Mouse (Mus musculus): Measurements from ENCODE around the gene Tmtc3. TPM values are rescaled to one million over a fixed set of nuclear protein-coding genes. Genes with fewer than 3 reads are reported as not detected.
"Not testable (repeated sequence)": the region's sequence is repeated elsewhere in the genome, so short reads cannot be mapped to it uniquely, and the experiment has no call there.

Tmtc3 gene
- polyA plus RNA-seq, 1 experiment from 2014 or later: 26.7 TPM

DNA sequence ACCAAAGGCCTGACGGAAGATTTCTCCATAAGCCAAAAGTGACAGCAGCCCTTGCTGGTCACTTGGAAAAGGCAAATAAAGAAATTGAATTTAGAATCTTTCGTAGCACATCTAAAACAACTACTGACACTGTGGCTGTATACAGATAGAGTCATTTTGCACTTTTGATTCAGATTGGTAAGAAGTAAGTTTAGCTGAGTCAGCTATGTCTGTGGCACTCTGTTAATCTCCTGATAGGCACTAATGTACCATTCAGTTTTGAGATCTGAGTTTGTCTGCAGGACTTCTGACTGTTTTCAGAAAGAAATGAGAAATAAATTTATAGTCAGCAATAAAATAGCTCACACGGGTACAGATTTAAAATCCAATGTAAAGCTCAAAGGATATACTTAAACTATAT is 7.6 kb downstream of the Tmtc3 start:
- Histone ChIP-seq H3K27me3 (ENCODE audit: control insufficient read depth, insufficient read depth, low read length) (no peaks in the 10 kb centered on the region), H3K4me1 (ENCODE audit: control insufficient read depth, insufficient read depth, low read length) (no peaks in the 10 kb centered on the region), H3K27ac (replicated peaks; ENCODE audit: low read depth, low read length) (no peak overlapping the region), H3K4me3 (ENCODE audit: low read depth, low read length) (no peak overlapping the region), H3K4me2 (ENCODE audit: low read depth, severe bottlenecking) (no peak overlapping the region), H3K9ac (ENCODE audit: low read length) (no peak overlapping the region), H3K9me3 (ENCODE audit: control insufficient read depth, low read length) (no peaks in the 10 kb centered on the region), H3K36me3 (ENCODE audit: control insufficient read depth, insufficient read depth, low read length) (peaks cover 2% of the 10 kb centered on the region; the same call in 1 of the 2 replicates)
- ATAC-seq (ENCODE audit: insufficient number of reproducible peaks, low FRiP score, low TSS enrichment, low read depth) (no peak), DNase-seq (ENCODE audit: low spot score) (no peak)
- WGBS: 89% methylated on average over 3 of the region's 3 CpGs

DNA sequence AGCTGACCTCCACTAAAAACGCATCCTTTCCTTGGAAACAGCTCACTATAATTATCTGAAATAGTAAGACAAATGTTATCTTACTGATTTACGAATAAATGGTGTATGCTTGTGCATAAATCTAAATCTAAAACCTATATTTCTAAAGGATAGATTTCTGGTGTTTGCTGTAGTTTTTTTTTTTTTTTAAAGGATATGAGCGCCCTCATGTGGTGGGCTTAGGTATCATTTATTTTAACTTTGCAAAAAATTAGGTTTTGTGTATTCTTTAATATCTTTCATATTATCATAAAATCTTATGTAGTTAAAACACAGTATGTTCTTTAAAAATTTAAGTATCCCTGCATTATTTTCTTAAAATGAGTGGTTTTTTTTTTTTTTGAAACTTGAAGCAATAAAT is 12.1 kb downstream of the Tmtc3 start:
- Histone ChIP-seq H3K9me3 (ENCODE audit: control insufficient read depth, low read length) (no peaks in the 10 kb centered on the region), H3K4me1 (ENCODE audit: control insufficient read depth, insufficient read depth, low read length) (no peaks in the 10 kb centered on the region), H3K36me3 (ENCODE audit: control insufficient read depth, insufficient read depth, low read length) (peaks cover 4% of the 10 kb centered on the region; the same call in 1 of the 2 replicates), H3K9ac (ENCODE audit: low read length) (no peak overlapping the region), H3K4me2 (ENCODE audit: low read depth, severe bottlenecking) (no peak overlapping the region), H3K27me3 (ENCODE audit: control insufficient read depth, insufficient read depth, low read length) (no peaks in the 10 kb centered on the region), H3K27ac (replicated peaks; ENCODE audit: low read depth, low read length) (no peak overlapping the region), H3K4me3 (ENCODE audit: low read depth, low read length) (no peak overlapping the region)
- ATAC-seq (ENCODE audit: insufficient number of reproducible peaks, low FRiP score, low TSS enrichment, low read depth) (no peak), DNase-seq (ENCODE audit: low spot score) (no peak)
- WGBS: 61% methylated on average over 3 of the region's 3 CpGs

DNA sequence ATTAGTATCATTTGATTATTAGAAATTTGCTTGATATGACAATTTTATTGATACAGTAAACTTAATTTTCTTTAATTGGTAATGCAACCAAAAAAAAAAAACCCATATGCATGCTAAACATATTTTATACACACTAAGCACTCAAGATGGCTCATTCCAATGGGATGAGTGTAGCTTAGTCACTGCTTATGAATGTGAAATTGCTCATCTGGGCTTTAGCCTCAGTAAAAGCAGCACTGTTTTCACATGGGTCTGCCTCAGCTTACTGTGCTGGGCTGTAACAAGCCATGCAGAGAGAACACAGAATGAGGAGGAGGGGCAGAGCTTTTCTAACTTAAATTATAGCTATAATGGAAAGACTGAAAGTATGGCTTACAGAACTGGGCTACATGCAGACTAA is 26.6 kb downstream of the Tmtc3 start:
- no peak overlapping the region for H3K9ac ChIP-seq (ENCODE audit: low read length)
- H3K4me1 ChIP-seq (ENCODE audit: control insufficient read depth, insufficient read depth, low read length): no peaks in the 10 kb centered on the region
- H3K4me3 ChIP-seq (ENCODE audit: low read depth, low read length): no peak overlapping the region
- no peak for ATAC-seq (ENCODE audit: insufficient number of reproducible peaks, low FRiP score, low TSS enrichment, low read depth)
- no peak overlapping the region for H3K4me2 ChIP-seq (ENCODE audit: low read depth, severe bottlenecking)
- no peaks in the 10 kb centered on the region for H3K27me3 ChIP-seq (ENCODE audit: control insufficient read depth, insufficient read depth, low read length)
- H3K9me3 ChIP-seq (ENCODE audit: control insufficient read depth, low read length): no peaks in the 10 kb centered on the region
- no peak overlapping the region for H3K27ac ChIP-seq (replicated peaks; ENCODE audit: low read depth, low read length)
- H3K36me3 ChIP-seq (ENCODE audit: control insufficient read depth, insufficient read depth, low read length): no peaks in the 10 kb centered on the region
- no peak for DNase-seq (ENCODE audit: low spot score)

DNA sequence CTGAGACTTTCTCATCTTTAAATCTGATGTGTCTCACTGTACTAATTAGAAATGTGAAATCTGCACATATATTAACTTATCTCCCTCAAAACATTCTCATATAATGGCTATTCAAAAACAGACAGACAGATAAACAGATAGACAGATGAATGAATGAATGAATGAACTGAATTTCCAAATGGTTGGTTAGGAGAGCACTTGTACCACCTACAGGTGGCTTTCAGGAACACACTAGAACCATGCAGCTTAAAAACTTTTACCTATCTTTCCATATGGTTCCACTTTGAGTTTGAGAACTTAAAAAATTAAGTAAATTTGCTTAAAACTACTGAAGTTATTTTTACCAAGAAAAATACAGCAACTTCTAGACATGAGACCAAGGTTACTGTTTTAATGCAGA is 37.8 kb downstream of the Tmtc3 start:
- Histone ChIP-seq H3K9ac (ENCODE audit: low read length) (no peak overlapping the region), H3K27ac (replicated peaks; ENCODE audit: low read depth, low read length) (no peak overlapping the region), H3K4me3 (ENCODE audit: low read depth, low read length) (no peak overlapping the region), H3K4me1 (ENCODE audit: control insufficient read depth, insufficient read depth, low read length) (no peaks in the 10 kb centered on the region), H3K36me3 (ENCODE audit: control insufficient read depth, insufficient read depth, low read length) (no peaks in the 10 kb centered on the region), H3K9me3 (ENCODE audit: control insufficient read depth, low read length) (no peaks in the 10 kb centered on the region), H3K4me2 (ENCODE audit: low read depth, severe bottlenecking) (no peak overlapping the region), H3K27me3 (ENCODE audit: control insufficient read depth, insufficient read depth, low read length) (no peaks in the 10 kb centered on the region)
- DNase-seq (ENCODE audit: low spot score) (no peak), ATAC-seq (ENCODE audit: insufficient number of reproducible peaks, low FRiP score, low TSS enrichment, low read depth) (no peak)

DNA sequence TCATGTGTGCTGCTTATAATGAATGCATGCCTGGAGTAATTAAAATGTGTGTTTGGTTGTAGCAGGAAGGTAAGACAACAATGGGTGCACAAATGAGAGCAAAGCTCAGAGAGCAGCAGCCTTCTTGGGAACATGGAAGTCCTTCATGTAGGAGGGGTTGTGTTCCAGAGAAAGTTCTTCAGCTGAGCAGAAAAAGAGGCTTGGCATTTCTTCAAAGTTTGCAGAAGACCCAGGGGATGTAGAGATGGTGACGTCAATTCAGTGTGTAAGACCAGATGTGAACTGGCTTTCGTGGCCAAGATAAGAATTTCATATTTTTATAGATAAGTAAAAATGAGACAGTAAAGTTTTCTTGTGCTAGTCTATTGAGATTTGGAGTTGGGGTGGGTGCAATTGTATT is 59.6 kb downstream of the Tmtc3 start:
- no peaks in the 10 kb centered on the region for H3K4me1 ChIP-seq (ENCODE audit: control insufficient read depth, insufficient read depth, low read length)
- DNase-seq (ENCODE audit: low spot score) (no peak), ATAC-seq (ENCODE audit: insufficient number of reproducible peaks, low FRiP score, low TSS enrichment, low read depth) (no peak)
- no peak overlapping the region for H3K4me3 ChIP-seq (ENCODE audit: low read depth, low read length)
- 91% methylated on average over 2 of the region's 2 CpGs for WGBS
- no peak overlapping the region for H3K9ac ChIP-seq (ENCODE audit: low read length)
- no peaks in the 10 kb centered on the region for H3K36me3 ChIP-seq (ENCODE audit: control insufficient read depth, insufficient read depth, low read length)
- H3K27ac ChIP-seq (replicated peaks; ENCODE audit: low read depth, low read length): no peak overlapping the region
- no peaks in the 10 kb centered on the region for H3K27me3 ChIP-seq (ENCODE audit: control insufficient read depth, insufficient read depth, low read length)
- H3K9me3 ChIP-seq (ENCODE audit: control insufficient read depth, low read length): no peaks in the 10 kb centered on the region
- H3K4me2 ChIP-seq (ENCODE audit: low read depth, severe bottlenecking): no peak overlapping the region

DNA sequence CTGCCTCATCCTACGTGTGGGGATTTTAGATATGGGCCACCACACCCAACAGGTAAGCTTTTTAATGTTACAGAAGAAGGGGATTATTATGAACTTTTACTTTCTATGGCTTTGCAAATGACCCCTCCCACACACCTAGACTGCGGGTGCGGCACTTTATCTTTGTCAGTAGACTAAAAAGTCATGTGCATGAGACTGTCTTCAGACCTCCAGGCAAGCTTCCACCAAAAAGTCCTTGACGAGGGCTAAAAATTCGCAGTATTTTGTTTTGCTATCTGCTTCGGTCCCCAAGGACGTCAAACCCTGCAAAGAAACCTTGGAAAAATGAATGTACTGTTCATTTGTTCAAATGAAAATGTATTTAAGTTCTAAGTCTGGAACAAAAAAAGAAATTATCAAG is 71.6 kb downstream of the Tmtc3 start:
- H3K36me3 ChIP-seq (ENCODE audit: control insufficient read depth, insufficient read depth, low read length): no peaks in the 10 kb centered on the region
- H3K4me2 ChIP-seq (ENCODE audit: low read depth, severe bottlenecking): no peak overlapping the region
- ATAC-seq (ENCODE audit: insufficient number of reproducible peaks, low FRiP score, low TSS enrichment, low read depth): no peak
- H3K4me3 ChIP-seq (ENCODE audit: low read depth, low read length): no peak overlapping the region
- no peak overlapping the region for H3K27ac ChIP-seq (replicated peaks; ENCODE audit: low read depth, low read length)
- WGBS: 94% methylated on average over 7 of the region's 7 CpGs
- H3K4me1 ChIP-seq (ENCODE audit: control insufficient read depth, insufficient read depth, low read length): no peaks in the 10 kb centered on the region
- no peaks in the 10 kb centered on the region for H3K9me3 ChIP-seq (ENCODE audit: control insufficient read depth, low read length)
- H3K9ac ChIP-seq (ENCODE audit: low read length): no peak overlapping the region
- H3K27me3 ChIP-seq (ENCODE audit: control insufficient read depth, insufficient read depth, low read length): no peaks in the 10 kb centered on the region
- no peak for DNase-seq (ENCODE audit: low spot score)

DNA sequence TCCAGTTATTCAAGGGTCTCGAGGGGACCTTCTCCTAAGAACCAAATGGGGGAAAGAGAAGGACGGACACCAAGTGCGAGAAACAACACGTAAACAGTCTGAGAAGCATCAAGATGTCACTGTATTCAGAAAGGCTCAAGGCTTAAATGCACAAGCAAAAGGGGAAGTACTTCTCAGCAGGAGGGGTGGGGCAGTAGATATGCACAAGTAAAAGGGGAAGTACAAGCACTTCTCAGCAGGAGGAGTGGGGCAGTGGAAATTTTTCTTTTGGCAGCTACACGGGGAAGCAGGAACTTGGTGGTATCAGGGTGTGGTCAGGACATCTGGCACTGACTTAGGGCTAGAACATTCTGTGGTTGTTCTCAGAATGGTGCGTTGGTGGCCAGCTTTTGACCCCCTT is 84.8 kb downstream of the Tmtc3 start:
- not testable (repeated sequence) for H3K9me3 ChIP-seq (ENCODE audit: control insufficient read depth, low read length); H3K27me3 ChIP-seq (ENCODE audit: control insufficient read depth, insufficient read depth, low read length); H3K4me3 ChIP-seq (ENCODE audit: low read depth, low read length); H3K9ac ChIP-seq (ENCODE audit: low read length); H3K4me1 ChIP-seq (ENCODE audit: control insufficient read depth, insufficient read depth, low read length); H3K36me3 ChIP-seq (ENCODE audit: control insufficient read depth, insufficient read depth, low read length); ATAC-seq (ENCODE audit: insufficient number of reproducible peaks, low FRiP score, low TSS enrichment, low read depth); H3K4me2 ChIP-seq (ENCODE audit: low read depth, severe bottlenecking); H3K27ac ChIP-seq (replicated peaks; ENCODE audit: low read depth, low read length); DNase-seq (ENCODE audit: low spot score)
- WGBS: 86% methylated on average over 6 of the region's 6 CpGs

Other genes starting within 250 kb of the Tmtc3 start
- not detected in 2 replicates for gene Gm4301, start 151.7 kb downstream of the Tmtc3 start, polyA plus RNA-seq (2014; fragmentation: Nextera tagmentation; extraction: Ambion mirVana)
- not detected in 2 replicates for gene Gm4302, start 146.5 kb downstream of the Tmtc3 start, polyA plus RNA-seq (2014; fragmentation: Nextera tagmentation; extraction: Ambion mirVana)
- not detected in 2 replicates for gene Gm4303, start 141.4 kb downstream of the Tmtc3 start, polyA plus RNA-seq (2014; fragmentation: Nextera tagmentation; extraction: Ambion mirVana)
- gene Gm4305, start 136.3 kb downstream of the Tmtc3 start, polyA plus RNA-seq (2014; fragmentation: Nextera tagmentation; extraction: Ambion mirVana): not detected in 2 replicates
- not detected in 2 replicates for gene Gm4307, start 126.0 kb downstream of the Tmtc3 start, polyA plus RNA-seq (2014; fragmentation: Nextera tagmentation; extraction: Ambion mirVana)
- not detected in 2 replicates for gene Gm4312, start 104.8 kb downstream of the Tmtc3 start, polyA plus RNA-seq (2014; fragmentation: Nextera tagmentation; extraction: Ambion mirVana)
- 6.1 and 8.0 TPM in 2 replicates for gene Cep290, start 208 bp upstream of the Tmtc3 start, polyA plus RNA-seq (2014; fragmentation: Nextera tagmentation; extraction: Ambion mirVana)
- gene 4930430F08Rik, start 103.1 kb upstream of the Tmtc3 start, polyA plus RNA-seq (2014; fragmentation: Nextera tagmentation; extraction: Ambion mirVana): 9.2 and 9.4 TPM in 2 replicates
- not detected in 2 replicates for gene 1700017N19Rik, start 103.1 kb upstream of the Tmtc3 start, polyA plus RNA-seq (2014; fragmentation: Nextera tagmentation; extraction: Ambion mirVana)